Mouse (Mus musculus) lung, adult 2 months (tissue): ENCODE data around the gene Serpinb3b.
"Not testable (repeated sequence)": the region's sequence is repeated elsewhere in the genome, so short reads cannot be mapped to it uniquely, and the experiment has no call there.

Experiments
- CTCF ChIP-seq: fragments of 200-500 bp; IDR thresholded peaks from 2 replicates; pipeline ENCODE4 v1.5.1; 2011; ENCODE audit warnings: mild to moderate bottlenecking, low read length, control low read depth; ENCODE audit not compliant: insufficient read depth
- POLR2A ChIP-seq: fragments of 200-500 bp; IDR thresholded peaks from 2 replicates; pipeline ENCODE4 v1.6.1; 2011; ENCODE audit warnings: low read depth, mild to moderate bottlenecking, control low read depth, low read length, borderline replicate concordance; ENCODE audit errors: extremely low read depth

DNA sequence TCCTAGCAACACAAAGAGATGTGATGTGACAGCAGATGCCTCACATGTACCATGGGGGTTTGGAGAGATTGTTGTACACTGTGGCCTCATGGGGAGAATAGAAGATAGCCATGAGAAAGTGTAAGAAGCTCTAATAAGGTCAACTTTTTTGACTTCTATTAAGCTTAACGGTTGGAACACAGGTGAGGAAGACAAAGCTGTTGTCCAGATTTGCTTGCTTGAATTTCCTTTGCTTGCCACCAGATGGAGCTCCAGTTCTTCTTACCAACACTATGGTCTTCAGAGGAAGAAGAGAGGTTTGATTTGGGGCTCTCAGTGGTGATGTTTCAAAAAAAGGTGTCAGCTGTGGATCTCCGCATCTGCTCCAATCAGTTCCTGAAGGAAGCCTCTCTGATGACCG, 35.0 kb downstream of the Serpinb3b start:
- TF ChIP-seq CTCF, POLR2A: not testable (repeated sequence)
